Mouse (Mus musculus): Measurements from ENCODE around the gene Elp4. TPM values are rescaled to one million over a fixed set of nuclear protein-coding genes. Genes with fewer than 3 reads are reported as not detected.
A peak's percentile ranks its signal among the peaks of the same experiment; 100 is the strongest.

Elp4 gene
- polyA plus RNA-seq, 1 experiment from 2014 or later = 36.0 TPM

GRCm38 (mm10) chr2:105673054-105673453 is 231.3 kb downstream of the Elp4 start:
- 1% methylated on average over 6 of the region's 6 CpGs for WGBS
- H3K4me2 ChIP-seq (replicated peaks) = peak overlapping the region; percentile 62
- H3K36me3 ChIP-seq (replicated peaks; ENCODE audit: control insufficient read depth, insufficient read depth) = no peaks in the 10 kb centered on the region
- H3K9ac ChIP-seq = no peak overlapping the region
- peaks cover 98% of the 10 kb centered on the region for H3K27me3 ChIP-seq (ENCODE audit: control insufficient read depth, insufficient read depth, low read length)
- peak overlapping the region; percentile 39 for H3K4me3 ChIP-seq (replicated peaks; ENCODE audit: low read length)
- H3K9me3 ChIP-seq (ENCODE audit: control insufficient read depth, low read length) = no peaks in the 10 kb centered on the region
- H3K4me1 ChIP-seq (replicated peaks; ENCODE audit: control insufficient read depth, insufficient read depth, low read length) = peaks cover 10% of the 10 kb centered on the region; the same call in 1 of the 2 replicates
- peak overlapping the region; percentile 70; the same call in 1 of the 2 replicates for H3K27ac ChIP-seq
- no peak for ATAC-seq (ENCODE audit: low FRiP score)
- DNase-seq (ENCODE audit: low spot score) = no peak

- H3K36me3 ChIP-seq (replicated peaks; ENCODE audit: control insufficient read depth, insufficient read depth) = no peaks in the 10 kb centered on the region
- H3K4me2 ChIP-seq (replicated peaks) = peak overlapping the region; percentile 62
- no peaks in the 10 kb centered on the region for H3K9me3 ChIP-seq (ENCODE audit: control insufficient read depth, low read length)
- H3K27me3 ChIP-seq (ENCODE audit: control insufficient read depth, insufficient read depth, low read length) = peaks cover 99% of the 10 kb centered on the region
- peak overlapping the region; percentile 42 for H3K9ac ChIP-seq
- H3K27ac ChIP-seq = 0 out of 2 replicates have a peak overlapping the region, but pooled peaks have one; percentile 27
- 2% methylated on average over 16 of the region's 16 CpGs for WGBS
- ATAC-seq (ENCODE audit: low FRiP score) (no peak), DNase-seq (ENCODE audit: low spot score) (no peak)
- H3K4me3 ChIP-seq (replicated peaks; ENCODE audit: low read length) = peak overlapping the region; percentile 5
- H3K4me1 ChIP-seq (replicated peaks; ENCODE audit: control insufficient read depth, insufficient read depth, low read length) = peaks cover 10% of the 10 kb centered on the region; the same call in 1 of the 2 replicates
These were observed 231.8 kb downstream of the Elp4 start for GRCm38 (mm10) chr2:105672596-105672960.

GRCm38 (mm10) chr2:105671798-105672595 is 232.4 kb downstream of the Elp4 start:
- Histone ChIP-seq H3K27me3 (ENCODE audit: control insufficient read depth, insufficient read depth, low read length) (peaks cover 99% of the 10 kb centered on the region), H3K27ac (0 out of 2 replicates have a peak overlapping the region, but pooled peaks have one; percentile 27), H3K36me3 (replicated peaks; ENCODE audit: control insufficient read depth, insufficient read depth) (no peaks in the 10 kb centered on the region), H3K4me3 (replicated peaks; ENCODE audit: low read length) (peak overlapping the region; percentile 5; the same call in 1 of the 2 replicates), H3K4me1 (replicated peaks; ENCODE audit: control insufficient read depth, insufficient read depth, low read length) (peaks cover 10% of the 10 kb centered on the region; the same call in 1 of the 2 replicates), H3K4me2 (replicated peaks) (peak overlapping the region; percentile 62), H3K9ac (peak overlapping the region; percentile 42), H3K9me3 (ENCODE audit: control insufficient read depth, low read length) (no peaks in the 10 kb centered on the region)
- ATAC-seq (ENCODE audit: low FRiP score) (no peak), DNase-seq (ENCODE audit: low spot score) (peak; percentile 33)
- 4% methylated on average over 25 of the region's 25 CpGs for WGBS

- no peak overlapping the region for H3K27ac ChIP-seq
- 6% methylated on average over 9 of the region's 9 CpGs for WGBS
These were observed 233.1 kb downstream of the Elp4 start for GRCm38 (mm10) chr2:105671116-105671797.

GRCm38 (mm10) chr2:105670731-105671095 is 233.7 kb downstream of the Elp4 start:
- DNase-seq (ENCODE audit: low spot score) (no peak), ATAC-seq (ENCODE audit: low FRiP score) (no peak)
- 0 out of 2 replicates have a peak overlapping the region, but pooled peaks have one; percentile 0 for H3K9ac ChIP-seq
- no peaks in the 10 kb centered on the region for H3K9me3 ChIP-seq (ENCODE audit: control insufficient read depth, low read length)
- no peak overlapping the region for H3K4me3 ChIP-seq (replicated peaks; ENCODE audit: low read length)
- WGBS = 20% methylated on average over 6 of the region's 6 CpGs
- peaks cover 10% of the 10 kb centered on the region; the same call in 1 of the 2 replicates for H3K4me1 ChIP-seq (replicated peaks; ENCODE audit: control insufficient read depth, insufficient read depth, low read length)
- 0 out of 2 replicates have a peak overlapping the region, but pooled peaks have one; percentile 45 for H3K4me2 ChIP-seq (replicated peaks)
- H3K27ac ChIP-seq = no peak overlapping the region
- no peaks in the 10 kb centered on the region for H3K36me3 ChIP-seq (replicated peaks; ENCODE audit: control insufficient read depth, insufficient read depth)
- peaks cover 99% of the 10 kb centered on the region for H3K27me3 ChIP-seq (ENCODE audit: control insufficient read depth, insufficient read depth, low read length)

More at GRCm38 (mm10) chr2:105671116-105671797, 233.1 kb downstream of the Elp4 start:
- H3K27me3 ChIP-seq (ENCODE audit: control insufficient read depth, insufficient read depth, low read length) = peaks cover 99% of the 10 kb centered on the region
- H3K4me1 ChIP-seq (replicated peaks; ENCODE audit: control insufficient read depth, insufficient read depth, low read length) = peaks cover 10% of the 10 kb centered on the region; the same call in 1 of the 2 replicates
- no peaks in the 10 kb centered on the region for H3K9me3 ChIP-seq (ENCODE audit: control insufficient read depth, low read length)
- 0 out of 2 replicates have a peak overlapping the region, but pooled peaks have one; percentile 0 for H3K9ac ChIP-seq
- ATAC-seq (ENCODE audit: low FRiP score) (no peak), DNase-seq (ENCODE audit: low spot score) (no peak)
- peak overlapping the region; percentile 5 for H3K4me3 ChIP-seq (replicated peaks; ENCODE audit: low read length)
- no peaks in the 10 kb centered on the region for H3K36me3 ChIP-seq (replicated peaks; ENCODE audit: control insufficient read depth, insufficient read depth)
- H3K4me2 ChIP-seq (replicated peaks) = peak overlapping the region; percentile 45; the same call in 1 of the 2 replicates

- Histone ChIP-seq H3K4me1 (replicated peaks; ENCODE audit: control insufficient read depth, insufficient read depth, low read length) (peaks cover 10% of the 10 kb centered on the region; the same call in 1 of the 2 replicates), H3K9me3 (ENCODE audit: control insufficient read depth, low read length) (no peaks in the 10 kb centered on the region), H3K27me3 (ENCODE audit: control insufficient read depth, insufficient read depth, low read length) (peaks cover 99% of the 10 kb centered on the region), H3K9ac (peak overlapping the region; percentile 28; the same call in 1 of the 2 replicates), H3K4me3 (replicated peaks; ENCODE audit: low read length) (peak overlapping the region; percentile 25), H3K36me3 (replicated peaks; ENCODE audit: control insufficient read depth, insufficient read depth) (no peaks in the 10 kb centered on the region), H3K27ac (no peak overlapping the region), H3K4me2 (replicated peaks) (peak overlapping the region; percentile 45)
- no peak for DNase-seq (ENCODE audit: low spot score)
- no peak for ATAC-seq (ENCODE audit: low FRiP score)
- 2% methylated on average over 29 of the region's 29 CpGs for WGBS
These were observed 234.3 kb downstream of the Elp4 start for GRCm38 (mm10) chr2:105669881-105670730.

GRCm38 (mm10) chr2:105669371-105669861 is 234.9 kb downstream of the Elp4 start:
- peak overlapping the region; percentile 28 for H3K9ac ChIP-seq
- H3K27me3 ChIP-seq (ENCODE audit: control insufficient read depth, insufficient read depth, low read length) = peaks cover 99% of the 10 kb centered on the region
- no peaks in the 10 kb centered on the region for H3K9me3 ChIP-seq (ENCODE audit: control insufficient read depth, low read length)
- H3K4me1 ChIP-seq (replicated peaks; ENCODE audit: control insufficient read depth, insufficient read depth, low read length) = peaks cover 6% of the 10 kb centered on the region; the same call in 1 of the 2 replicates
- ATAC-seq (ENCODE audit: low FRiP score) = no peak
- peak overlapping the region; percentile 45 for H3K4me2 ChIP-seq (replicated peaks)
- peak overlapping the region; percentile 25 for H3K4me3 ChIP-seq (replicated peaks; ENCODE audit: low read length)
- WGBS = under 1% methylated on average over 35 of the region's 35 CpGs
- DNase-seq (ENCODE audit: low spot score) = no peak
- no peak overlapping the region for H3K27ac ChIP-seq
- no peaks in the 10 kb centered on the region for H3K36me3 ChIP-seq (replicated peaks; ENCODE audit: control insufficient read depth, insufficient read depth)
